Mouse (Mus musculus) E14TG2a.4 (cell line): ENCODE results near the gene Cfap77.

Experiments
- CTCF ChIP-seq: conservative IDR thresholded peaks from 2 replicates; pipeline ENCODE4 v1.5.1; 2014; ENCODE audit warnings: low read length
- NANOG ChIP-seq: IDR thresholded peaks from 2 replicates; pipeline ENCODE4 v1.6.1; 2014; ENCODE audit warnings: borderline replicate concordance, low read length, mixed read lengths
- POU5F1 ChIP-seq: IDR thresholded peaks from 2 replicates; pipeline ENCODE4 v1.6.1; 2014; ENCODE audit warnings: low read length, borderline replicate concordance

- TF ChIP-seq CTCF: no peak
- TF ChIP-seq POU5F1: no peak
- TF ChIP-seq NANOG: no peak
Observed at GRCm38 (mm10) chr2:28908389-28909153, 146.3 kb downstream of the Cfap77 start.
